Mouse (Mus musculus) midbrain, embryonic 12.5 days (tissue): ENCODE results near the gene Trappc13. TPM values are rescaled to one million over a fixed set of nuclear protein-coding genes. Genes with fewer than 3 reads are reported as not detected.

Source experiments
- ATAC-seq: fragments of 200-750 bp; cut with Nextera tagmentation; 2 replicates; pipeline ENCODE4 v1.8.0; 2017; ENCODE audit warnings: low read depth, moderate TSS enrichment, moderate library complexity; ENCODE audit not compliant: low FRiP score
- H3K27ac ChIP-seq: fragments of 300-500 bp; sonication (generic); replicated peaks from 2 replicates; pipeline ENCODE4 v1.5.1; 2016; ENCODE audit warnings: mild to moderate bottlenecking
- H3K27me3 ChIP-seq: fragments of 300-500 bp; sonication (generic); 2 replicates; pipeline ENCODE4 v1.6.1; 2016; ENCODE audit warnings: mild to moderate bottlenecking
- H3K36me3 ChIP-seq: fragments of 300-500 bp; sonication (generic); 2 replicates; pipeline ENCODE4 v1.6.1; 2016
- H3K4me1 ChIP-seq: fragments of 300-500 bp; sonication (generic); 2 replicates; pipeline ENCODE4 v1.6.1; 2016
- H3K4me2 ChIP-seq: fragments of 300-500 bp; sonication (generic); replicated peaks from 2 replicates; pipeline ENCODE4 v1.6.1; 2016; ENCODE audit warnings: mild to moderate bottlenecking, moderate library complexity
- H3K4me3 ChIP-seq: fragments of 300-500 bp; sonication (generic); 2 replicates; pipeline ENCODE4 v1.5.1; 2016; ENCODE audit warnings: mild to moderate bottlenecking
- H3K9ac ChIP-seq: fragments of 300-500 bp; sonication (generic); replicated peaks from 2 replicates; pipeline ENCODE4 v1.6.1; 2016; ENCODE audit warnings: mild to moderate bottlenecking, moderate library complexity
- H3K9me3 ChIP-seq: fragments of 300-500 bp; sonication (generic); 2 replicates; pipeline ENCODE4 v1.6.1; 2016; ENCODE audit warnings: mild to moderate bottlenecking
- WGBS: fragments of 180-500 bp; shearing (Covaris S2); methylation state at CpG from one replicate; pipeline ENCODE4 v1.1.7; 2016; 5-methylcytosine and 5-hydroxymethylcytosine counted together
- polyA plus RNA-seq: library from polyadenylated mRNA; unstranded; fragments of >200 nt; fragmentation: Nextera tagmentation; extraction: Ambion mirVana; gene quantifications from 2 replicates; pipeline ENCODE4 v1.2.1, GENCODE M21; 2016

Trappc13 gene
- polyA plus RNA-seq, 1 experiment from 2014 or later, result 78.4 TPM

- no peak overlapping the region for H3K4me3 ChIP-seq
- no peaks in the 10 kb centered on the region for H3K4me1 ChIP-seq
- no peaks in the 10 kb centered on the region for H3K27me3 ChIP-seq
- 97% methylated on average over 5 of the region's 5 CpGs for WGBS
- H3K9ac ChIP-seq, result no peak overlapping the region
- no peaks in the 10 kb centered on the region for H3K9me3 ChIP-seq
- no peak overlapping the region for H3K27ac ChIP-seq
- H3K36me3 ChIP-seq, result peaks cover 42% of the 10 kb centered on the region
- ATAC-seq, result no peak
- H3K4me2 ChIP-seq, result no peak overlapping the region
Observed at GRCm38 (mm10) chr13:104154180-104154579, 24.1 kb downstream of the Trappc13 start.

GRCm38 (mm10) chr13:104145646-104146045 lies 32.6 kb downstream of the Trappc13 start:
- peaks cover 80% of the 10 kb centered on the region for H3K36me3 ChIP-seq
- no peak overlapping the region for H3K4me2 ChIP-seq
- 97% methylated on average over 3 of the region's 3 CpGs for WGBS
- H3K9ac ChIP-seq, result no peak overlapping the region
- no peaks in the 10 kb centered on the region for H3K9me3 ChIP-seq
- no peak overlapping the region for H3K4me3 ChIP-seq
- ATAC-seq, result no peak
- no peaks in the 10 kb centered on the region for H3K4me1 ChIP-seq
- H3K27ac ChIP-seq, result no peak overlapping the region
- no peaks in the 10 kb centered on the region for H3K27me3 ChIP-seq

GRCm38 (mm10) chr13:104144871-104145270 lies 33.4 kb downstream of the Trappc13 start:
- Histone ChIP-seq H3K9ac (no peak overlapping the region), H3K27ac (no peak overlapping the region), H3K9me3 (no peaks in the 10 kb centered on the region), H3K4me3 (no peak overlapping the region), H3K36me3 (peaks cover 88% of the 10 kb centered on the region), H3K27me3 (no peaks in the 10 kb centered on the region), H3K4me1 (no peaks in the 10 kb centered on the region), H3K4me2 (no peak overlapping the region)
- WGBS, result 76% methylated on average over 9 of the region's 9 CpGs
- ATAC-seq, result no peak

DNA sequence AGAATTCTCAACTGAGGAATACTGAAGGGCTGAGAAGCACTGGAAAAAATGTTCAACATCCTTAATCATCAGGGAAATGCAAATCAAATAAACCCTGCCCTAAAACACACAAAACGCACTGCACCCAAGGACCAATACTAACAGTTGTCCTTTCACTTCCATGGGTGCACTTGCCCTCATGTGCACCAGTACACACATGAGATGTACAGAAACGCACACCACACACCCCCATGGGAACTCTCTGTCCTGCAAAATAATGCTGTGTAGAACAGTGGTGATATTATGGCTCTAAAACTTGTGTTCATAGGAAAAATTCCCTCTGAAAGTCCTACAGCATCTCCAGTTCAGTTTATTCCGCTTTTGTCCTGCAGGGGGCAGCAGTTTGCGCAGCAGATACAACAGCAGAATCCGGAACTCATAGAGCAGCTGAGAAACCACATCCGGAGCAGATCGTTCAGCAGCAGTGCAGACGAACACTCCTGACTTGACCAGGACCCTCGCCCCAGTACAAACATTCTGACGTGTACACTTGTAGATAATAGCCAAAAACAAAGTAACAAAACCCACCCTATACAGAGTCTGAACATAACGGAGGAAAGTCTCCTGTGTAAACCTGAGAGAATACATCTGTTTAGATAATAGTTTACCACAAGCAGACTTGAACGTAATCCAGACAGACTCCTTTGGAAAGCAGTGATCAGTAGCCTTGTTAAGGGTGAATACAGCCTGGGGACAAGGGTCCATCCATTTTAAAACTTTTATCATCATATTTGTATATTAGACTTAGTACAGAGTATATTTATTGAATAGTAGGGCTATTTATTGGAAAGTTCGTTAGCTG lies 38.7 kb downstream of the Trappc13 start:
- ATAC-seq, result peak; percentile 44; the same call in 1 of the 2 replicates
- Histone ChIP-seq H3K36me3 (peaks cover 68% of the 10 kb centered on the region), H3K27ac (no peak overlapping the region), H3K4me2 (no peak overlapping the region), H3K4me3 (no peak overlapping the region), H3K4me1 (no peaks in the 10 kb centered on the region), H3K27me3 (no peaks in the 10 kb centered on the region), H3K9ac (no peak overlapping the region), H3K9me3 (no peaks in the 10 kb centered on the region)
- WGBS, result 44% methylated on average over 13 of the region's 13 CpGs

GRCm38 (mm10) chr13:104134510-104135085 lies 43.7 kb downstream of the Trappc13 start:
- Histone ChIP-seq H3K4me3 (no peak overlapping the region), H3K9ac (no peak overlapping the region), H3K27ac (no peak overlapping the region), H3K4me2 (no peak overlapping the region), H3K27me3 (no peaks in the 10 kb centered on the region), H3K9me3 (no peaks in the 10 kb centered on the region), H3K36me3 (peaks cover 47% of the 10 kb centered on the region), H3K4me1 (no peaks in the 10 kb centered on the region)
- 60% methylated on average over 4 of the region's 4 CpGs for WGBS
- ATAC-seq, result peak; percentile 34; the same call in 1 of the 2 replicates

DNA sequence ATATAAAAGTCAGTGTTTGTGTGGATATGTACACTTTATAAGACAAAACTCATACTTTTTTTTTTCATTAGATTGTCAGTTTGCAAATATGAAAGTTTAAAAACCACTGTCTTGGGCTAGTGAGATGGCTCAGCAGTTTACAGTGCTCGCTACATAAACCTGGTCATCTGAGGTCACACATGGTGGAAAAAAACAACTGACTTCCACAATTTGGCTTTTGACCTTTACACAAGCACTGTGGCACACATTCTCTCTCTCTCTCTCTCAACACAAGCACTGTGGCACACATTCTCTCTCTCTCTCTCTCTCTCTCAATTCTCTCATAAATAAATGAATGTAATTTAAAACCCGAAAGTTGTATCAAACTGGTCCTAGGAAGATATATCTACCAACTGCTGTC lies 45.7 kb downstream of the Trappc13 start:
- no peaks in the 10 kb centered on the region for H3K4me1 ChIP-seq
- 85% methylated on average over 2 of the region's 2 CpGs for WGBS
- H3K27me3 ChIP-seq, result no peaks in the 10 kb centered on the region
- H3K4me2 ChIP-seq, result no peak overlapping the region
- no peak for ATAC-seq
- H3K27ac ChIP-seq, result no peak overlapping the region
- H3K9ac ChIP-seq, result no peak overlapping the region
- no peaks in the 10 kb centered on the region for H3K9me3 ChIP-seq
- peaks cover 43% of the 10 kb centered on the region for H3K36me3 ChIP-seq
- H3K4me3 ChIP-seq, result no peak overlapping the region

GRCm38 (mm10) chr13:104123662-104124381 lies 54.4 kb downstream of the Trappc13 start:
- H3K9me3 ChIP-seq, result no peaks in the 10 kb centered on the region
- no peak overlapping the region for H3K9ac ChIP-seq
- WGBS, result 89% methylated on average over 20 of the region's 20 CpGs
- ATAC-seq, result no peak
- H3K4me1 ChIP-seq, result no peaks in the 10 kb centered on the region
- H3K27me3 ChIP-seq, result no peaks in the 10 kb centered on the region
- H3K4me3 ChIP-seq, result no peak overlapping the region
- H3K36me3 ChIP-seq, result peaks cover 13% of the 10 kb centered on the region
- H3K27ac ChIP-seq, result no peak overlapping the region
- no peak overlapping the region for H3K4me2 ChIP-seq

GRCm38 (mm10) chr13:104122078-104122840 lies 56.0 kb downstream of the Trappc13 start:
- H3K4me3 ChIP-seq, result no peak overlapping the region
- no peaks in the 10 kb centered on the region for H3K9me3 ChIP-seq
- H3K4me1 ChIP-seq, result no peaks in the 10 kb centered on the region
- peaks cover 22% of the 10 kb centered on the region for H3K36me3 ChIP-seq
- no peak overlapping the region for H3K9ac ChIP-seq
- H3K27me3 ChIP-seq, result no peaks in the 10 kb centered on the region
- no peak overlapping the region for H3K4me2 ChIP-seq
- 0 out of 2 replicates have a peak, but pooled peaks have one; percentile 38 for ATAC-seq
- no peak overlapping the region for H3K27ac ChIP-seq
- 71% methylated on average over 17 of the region's 17 CpGs for WGBS

DNA sequence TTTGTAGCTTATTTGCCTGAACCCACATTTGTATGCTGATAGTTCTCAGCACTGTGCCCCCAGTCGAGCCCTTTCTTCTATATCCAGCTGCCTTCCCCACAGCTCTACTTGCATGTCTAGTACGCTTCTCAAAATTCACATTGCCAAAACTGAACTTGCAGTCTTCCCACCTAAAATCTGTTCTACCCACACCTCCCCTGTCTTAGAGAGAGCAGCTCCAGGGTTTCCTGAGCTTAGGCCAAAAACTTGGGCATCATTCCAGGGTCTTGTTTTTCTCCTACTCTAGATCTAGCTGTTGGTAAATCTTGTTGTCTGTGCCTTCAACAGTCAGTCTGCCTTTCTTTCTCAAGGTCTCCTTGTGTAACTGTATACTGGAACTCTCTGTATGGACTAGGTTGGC lies 63.4 kb downstream of the Trappc13 start:
- Histone ChIP-seq H3K4me2 (no peak overlapping the region), H3K4me3 (no peak overlapping the region), H3K4me1 (peaks cover 8% of the 10 kb centered on the region; the same call in 1 of the 2 replicates), H3K36me3 (peaks cover 37% of the 10 kb centered on the region), H3K9me3 (no peaks in the 10 kb centered on the region), H3K27me3 (no peaks in the 10 kb centered on the region), H3K9ac (no peak overlapping the region), H3K27ac (no peak overlapping the region)
- ATAC-seq, result no peak
- WGBS, result 94% methylated on average over 2 of the region's 2 CpGs

DNA sequence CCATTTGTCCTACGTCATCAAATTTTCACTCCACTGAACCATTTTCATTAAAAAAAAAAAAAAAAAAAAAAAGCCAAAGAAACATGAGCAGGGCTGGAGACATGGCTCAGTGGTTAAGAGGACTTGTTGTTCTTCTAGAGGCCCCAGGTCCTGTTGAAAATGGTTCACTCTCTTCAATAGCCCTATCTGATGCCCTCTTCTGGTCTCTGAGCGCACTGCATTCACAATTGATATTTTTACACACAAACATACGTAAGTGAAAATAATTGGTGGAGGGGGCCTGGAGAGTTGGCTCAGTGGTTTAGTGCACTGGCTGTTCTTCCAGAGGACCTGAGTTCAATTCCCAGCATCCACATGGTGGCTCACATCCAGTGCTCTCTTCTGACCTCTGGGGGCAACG lies 64.5 kb downstream of the Trappc13 start:
- H3K4me1 ChIP-seq, result peaks cover 12% of the 10 kb centered on the region; the same call in 1 of the 2 replicates
- peaks cover 27% of the 10 kb centered on the region for H3K36me3 ChIP-seq
- no peak overlapping the region for H3K27ac ChIP-seq
- H3K9me3 ChIP-seq, result no peaks in the 10 kb centered on the region
- WGBS, result 93% methylated on average over 4 of the region's 4 CpGs
- H3K4me2 ChIP-seq, result no peak overlapping the region
- no peaks in the 10 kb centered on the region for H3K27me3 ChIP-seq
- no peak for ATAC-seq
- H3K4me3 ChIP-seq, result no peak overlapping the region
- H3K9ac ChIP-seq, result no peak overlapping the region

DNA sequence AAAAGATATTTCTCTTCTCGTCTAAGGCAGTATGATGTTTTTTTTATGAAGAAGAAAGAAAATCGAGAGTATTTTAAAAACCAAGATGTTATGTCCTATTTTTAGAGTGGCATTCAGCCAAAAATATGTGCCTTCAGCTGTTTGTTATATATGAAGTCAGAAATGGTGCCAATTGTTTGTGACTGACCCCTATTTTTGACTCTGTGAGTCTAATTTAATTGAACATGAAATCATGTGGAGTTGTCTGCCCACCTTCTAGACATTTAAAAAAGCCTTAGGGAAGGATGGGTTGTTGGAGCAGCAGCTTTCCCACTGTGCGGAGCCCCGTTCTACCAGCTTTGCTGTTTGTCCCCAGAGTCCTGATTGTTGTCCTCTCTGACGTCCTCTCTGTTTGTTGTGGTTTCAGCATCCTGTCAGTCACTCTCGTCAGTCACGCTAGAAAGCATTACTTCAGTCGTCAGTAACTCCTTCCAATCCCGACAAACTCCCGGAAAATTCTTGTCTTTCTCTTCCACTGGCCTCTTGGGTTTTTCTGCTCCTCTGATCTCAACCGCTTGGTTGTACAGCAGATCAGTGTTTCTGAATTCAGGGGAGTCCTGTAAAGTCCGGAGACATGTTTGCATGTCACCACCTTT lies 65.9 kb downstream of the Trappc13 start:
- Histone ChIP-seq H3K36me3 (peaks cover 19% of the 10 kb centered on the region), H3K4me1 (peaks cover 15% of the 10 kb centered on the region; the same call in 1 of the 2 replicates), H3K9ac (no peak overlapping the region), H3K4me2 (peak overlapping the region; percentile 29), H3K27ac (no peak overlapping the region), H3K27me3 (no peaks in the 10 kb centered on the region), H3K4me3 (peak overlapping the region; percentile 12), H3K9me3 (no peaks in the 10 kb centered on the region)
- 40% methylated on average over 12 of the region's 12 CpGs for WGBS
- ATAC-seq, result no peak
